Mouse (Mus musculus) brown adipose tissue, adult 24 weeks (tissue): ENCODE data around the gene Acoxl. TPM values are rescaled to one million over a fixed set of nuclear protein-coding genes. Genes with fewer than 3 reads are reported as not detected.

Experiments
- H3K27ac ChIP-seq: fragments of 200-500 bp; replicated peaks from 2 replicates; pipeline ENCODE4 v1.5.1; 2012; ENCODE audit warnings: low read depth, mild to moderate bottlenecking, low read length
- H3K4me1 ChIP-seq: fragments of 200-500 bp; 2 replicates; pipeline ENCODE4 v1.6.1; 2012; ENCODE audit warnings: low read length, mixed read lengths; ENCODE audit not compliant: control insufficient read depth, insufficient read depth, insufficient read length
- H3K4me3 ChIP-seq: fragments of 200-500 bp; 2 replicates; pipeline ENCODE4 v1.5.1; 2012; ENCODE audit warnings: low read depth, mild to moderate bottlenecking, low read length, moderate library complexity; ENCODE audit not compliant: insufficient read depth
- polyA plus RNA-seq: library from polyadenylated mRNA; stranded (reverse); fragments of >200 nt; gene quantifications from 2 replicates; pipeline ENCODE4 v1.2.4, GENCODE M21; 2012; ENCODE audit not compliant: missing spikeins, insufficient read depth, insufficient read length

Gene Acoxl
- polyA plus RNA-seq, 1 experiment: 0.67 TPM

DNA sequence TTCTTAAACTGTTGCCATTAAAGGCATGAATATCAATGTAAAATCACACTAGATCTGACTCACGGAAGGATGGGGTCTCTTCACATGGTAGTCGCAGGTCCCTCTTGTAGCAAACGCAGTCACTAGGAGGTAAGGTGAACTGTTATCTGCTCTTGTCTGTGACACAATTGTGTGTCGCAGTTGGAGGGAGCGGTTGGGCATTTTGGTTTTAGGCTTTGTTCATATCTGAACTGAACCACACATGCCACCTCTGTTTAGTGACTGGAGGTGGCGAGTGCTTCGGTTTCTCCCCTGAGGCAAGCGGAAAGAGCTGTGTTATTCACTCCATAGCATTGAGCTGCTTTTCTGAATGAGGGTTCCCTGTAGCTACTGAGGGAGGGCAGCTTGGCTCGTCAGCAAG lies 313.5 kb downstream of the Acoxl start:
- H3K4me3 ChIP-seq: no peak overlapping the region
- H3K27ac ChIP-seq: no peak overlapping the region
- H3K4me1 ChIP-seq: peaks cover 12% of the 10 kb centered on the region

GRCm38 (mm10) chr2:128152845-128153550 lies 314.3 kb downstream of the Acoxl start:
- no peak overlapping the region for H3K4me3 ChIP-seq
- peaks cover 18% of the 10 kb centered on the region for H3K4me1 ChIP-seq
- H3K27ac ChIP-seq: no peak overlapping the region

GRCm38 (mm10) chr2:128153551-128153910 lies 314.9 kb downstream of the Acoxl start:
- H3K4me3 ChIP-seq: no peak overlapping the region
- H3K27ac ChIP-seq: no peak overlapping the region
- peaks cover 18% of the 10 kb centered on the region for H3K4me1 ChIP-seq

GRCm38 (mm10) chr2:128155412-128156066 lies 316.9 kb downstream of the Acoxl start:
- H3K27ac ChIP-seq: no peak overlapping the region
- H3K4me3 ChIP-seq: no peak overlapping the region
- peaks cover 18% of the 10 kb centered on the region for H3K4me1 ChIP-seq

- Histone ChIP-seq H3K4me1 (peaks cover 18% of the 10 kb centered on the region), H3K27ac (no peak overlapping the region), H3K4me3 (no peak overlapping the region)
These were observed 317.4 kb downstream of the Acoxl start for GRCm38 (mm10) chr2:128156067-128156462.

- Histone ChIP-seq H3K4me1 (peaks cover 18% of the 10 kb centered on the region), H3K27ac (no peak overlapping the region), H3K4me3 (no peak overlapping the region)
These were observed 318.1 kb downstream of the Acoxl start for GRCm38 (mm10) chr2:128156557-128157412.

- Histone ChIP-seq H3K4me1 (peaks cover 18% of the 10 kb centered on the region), H3K27ac (no peak overlapping the region)
These were observed 320.2 kb downstream of the Acoxl start for GRCm38 (mm10) chr2:128158734-128159410.

GRCm38 (mm10) chr2:128159619-128160125 lies 321.0 kb downstream of the Acoxl start:
- no peak overlapping the region for H3K4me3 ChIP-seq
- peaks cover 18% of the 10 kb centered on the region for H3K4me1 ChIP-seq
- H3K27ac ChIP-seq: no peak overlapping the region

More at GRCm38 (mm10) chr2:128158734-128159410, 320.2 kb downstream of the Acoxl start:
- no peak overlapping the region for H3K4me3 ChIP-seq

DNA sequence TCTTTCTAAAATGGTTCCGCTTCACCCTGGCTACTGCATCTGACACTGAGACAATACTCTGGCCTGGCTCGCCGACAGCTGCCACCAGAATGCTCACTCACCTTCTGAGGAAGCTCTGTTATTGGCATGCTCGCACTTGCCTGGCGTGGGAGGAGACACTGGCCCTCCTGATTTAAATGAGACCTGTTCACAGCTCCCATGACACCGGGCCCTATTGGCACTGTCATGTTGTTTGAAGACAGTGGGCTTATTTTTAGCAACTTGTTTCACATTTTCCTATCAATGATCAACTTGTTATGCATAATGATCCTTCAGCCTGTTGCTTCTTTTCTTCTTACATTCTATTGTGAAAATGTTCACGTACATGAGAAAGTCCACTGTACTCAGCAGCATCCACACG lies 324.5 kb downstream of the Acoxl start:
- Histone ChIP-seq H3K4me3 (no peak overlapping the region), H3K4me1 (0 out of 2 replicates have a peak, but pooled peaks cover 3% of the 10 kb centered on the region), H3K27ac (no peak overlapping the region)

- Histone ChIP-seq H3K4me1 (0 out of 2 replicates have a peak, but pooled peaks cover 3% of the 10 kb centered on the region), H3K27ac (no peak overlapping the region)
These were observed 328.1 kb downstream of the Acoxl start for GRCm38 (mm10) chr2:128166623-128167423.

DNA sequence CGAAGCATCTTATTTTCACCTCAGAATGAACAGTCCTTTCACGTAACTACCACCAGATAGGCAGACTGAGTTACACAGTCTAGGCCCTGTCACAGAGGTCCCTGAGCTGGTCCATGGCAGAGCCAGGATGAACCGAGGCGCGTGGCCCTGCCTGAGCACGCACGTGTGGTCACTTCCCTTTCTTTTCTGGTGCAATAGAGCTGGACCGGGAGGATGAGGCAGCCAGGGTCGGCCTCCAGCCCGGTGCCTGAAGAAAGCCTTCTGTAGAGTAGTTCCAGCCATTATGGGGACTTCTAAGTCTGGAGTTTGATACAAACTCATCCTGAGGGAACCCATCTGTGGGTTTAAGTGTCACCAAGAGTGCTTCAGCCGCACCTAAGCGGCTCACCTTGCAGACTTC lies 329.3 kb downstream of the Acoxl start:
- Histone ChIP-seq H3K4me1 (0 out of 2 replicates have a peak, but pooled peaks cover 3% of the 10 kb centered on the region), H3K4me3 (no peak overlapping the region), H3K27ac (no peak overlapping the region)

More at GRCm38 (mm10) chr2:128166623-128167423, 328.1 kb downstream of the Acoxl start:
- H3K4me3 ChIP-seq: no peak overlapping the region

DNA sequence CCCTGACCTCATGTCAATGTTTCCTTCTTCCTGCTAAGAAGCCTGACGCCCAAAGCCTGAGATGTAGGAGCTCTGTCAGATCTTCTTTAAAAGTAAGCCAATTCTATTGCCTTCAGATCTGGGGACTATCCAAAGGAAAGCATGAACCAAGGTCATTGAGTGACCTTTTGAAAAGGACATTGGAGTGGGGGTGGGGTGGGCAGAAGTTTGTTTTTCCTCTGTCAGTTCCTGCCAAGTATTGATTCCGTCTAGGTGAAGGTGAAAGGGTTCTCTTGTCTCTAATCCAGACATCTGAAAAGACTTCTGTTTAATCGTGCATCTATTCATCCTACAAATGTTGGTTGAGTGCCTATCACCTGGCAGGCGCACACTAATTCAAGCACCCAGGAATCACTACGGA lies 330.8 kb downstream of the Acoxl start:
- H3K4me3 ChIP-seq: no peak overlapping the region
- no peak overlapping the region for H3K27ac ChIP-seq
- 0 out of 2 replicates have a peak, but pooled peaks cover 3% of the 10 kb centered on the region for H3K4me1 ChIP-seq

- no peak overlapping the region for H3K27ac ChIP-seq
- H3K4me3 ChIP-seq: no peak overlapping the region
These were observed 331.3 kb downstream of the Acoxl start for GRCm38 (mm10) chr2:128169972-128170371.

DNA sequence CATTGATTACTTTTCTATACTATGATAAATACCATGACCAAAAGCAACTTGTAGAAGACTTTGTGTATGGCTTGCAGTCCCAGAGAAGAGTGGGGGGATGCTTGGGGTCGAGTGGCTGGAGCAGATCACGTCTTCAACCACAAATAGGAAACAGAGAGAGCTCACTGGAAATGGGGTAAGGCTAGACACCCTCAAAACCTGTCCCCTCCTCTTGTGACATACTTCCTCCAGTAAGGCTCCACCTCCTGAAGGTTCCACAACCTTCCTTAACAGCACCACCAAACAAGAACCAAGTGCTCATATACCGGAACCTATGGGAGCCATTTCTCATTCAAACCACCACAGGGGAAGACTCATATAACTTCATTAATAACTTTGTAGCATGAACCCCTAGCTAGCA lies 331.9 kb downstream of the Acoxl start:
- no peak overlapping the region for H3K4me3 ChIP-seq
- 0 out of 2 replicates have a peak, but pooled peaks cover 3% of the 10 kb centered on the region for H3K4me1 ChIP-seq
- H3K27ac ChIP-seq: no peak overlapping the region

More at GRCm38 (mm10) chr2:128169972-128170371, 331.3 kb downstream of the Acoxl start:
- H3K4me1 ChIP-seq: 0 out of 2 replicates have a peak, but pooled peaks cover 3% of the 10 kb centered on the region
